Mouse (Mus musculus): Measurements from ENCODE around the gene Isl1. TPM values are rescaled to one million over a fixed set of nuclear protein-coding genes. Genes with fewer than 3 reads are reported as not detected.

The Isl1 gene
- polyA plus RNA-seq, 1 experiment from 2014 or later = 1.6 TPM

DNA sequence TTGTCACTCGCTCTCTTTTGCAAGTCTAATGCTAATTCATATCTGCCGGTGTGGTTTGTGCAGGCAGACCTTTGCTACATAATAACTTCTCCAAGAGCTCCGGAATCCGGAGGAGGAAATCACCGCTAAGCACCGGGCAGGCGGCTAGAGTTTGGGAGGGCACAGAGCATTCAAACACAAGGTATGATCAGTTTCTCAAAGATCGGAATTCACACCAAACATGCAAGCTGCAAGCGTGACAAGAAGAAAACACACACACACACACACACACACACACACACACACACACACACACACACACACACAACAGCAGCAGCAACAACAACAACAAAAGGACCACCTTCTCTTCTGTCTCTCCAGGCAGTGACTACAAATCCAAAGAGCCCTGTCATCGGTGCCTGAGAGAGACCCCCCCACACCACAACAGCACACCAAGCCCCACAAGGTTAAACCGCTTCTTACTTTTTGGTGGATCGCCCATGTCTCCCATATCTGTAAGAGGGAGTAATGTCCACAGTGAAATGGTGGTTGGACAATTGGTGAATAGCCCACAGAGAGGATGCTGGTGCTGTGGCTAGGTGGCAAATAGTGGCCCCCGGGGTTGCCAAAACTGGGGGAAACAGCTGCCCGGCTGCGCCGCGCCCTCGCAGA, 431 bp downstream of the Isl1 start:
- Histone ChIP-seq H3K9ac (0 out of 2 replicates have a peak overlapping the region, but pooled peaks have one; percentile 32), H3K9me3 (ENCODE audit: low read depth, low read length) (no peaks in the 10 kb centered on the region), H3K27me3 (ENCODE audit: insufficient read depth, low read length) (peaks cover 78% of the 10 kb centered on the region), H3K4me2 (peak overlapping the region; percentile 95), H3K27ac (ENCODE audit: low read depth) (no peak overlapping the region), H3K36me3 (ENCODE audit: insufficient read depth) (no peaks in the 10 kb centered on the region), H3K4me3 (ENCODE audit: low read depth, low read length) (peak overlapping the region; percentile 55), H3K4me1 (ENCODE audit: insufficient read depth) (no peaks in the 10 kb centered on the region)
- ATAC-seq (ENCODE audit: insufficient read depth) (peak; percentile 52), DNase-seq (no peak)
- 1% methylated on average over 17 of the region's 18 CpGs for WGBS
- TF ChIP-seq CTCF (IDR thresholded peaks at IDR 0.05; ENCODE audit: low read depth) = no peak

DNA sequence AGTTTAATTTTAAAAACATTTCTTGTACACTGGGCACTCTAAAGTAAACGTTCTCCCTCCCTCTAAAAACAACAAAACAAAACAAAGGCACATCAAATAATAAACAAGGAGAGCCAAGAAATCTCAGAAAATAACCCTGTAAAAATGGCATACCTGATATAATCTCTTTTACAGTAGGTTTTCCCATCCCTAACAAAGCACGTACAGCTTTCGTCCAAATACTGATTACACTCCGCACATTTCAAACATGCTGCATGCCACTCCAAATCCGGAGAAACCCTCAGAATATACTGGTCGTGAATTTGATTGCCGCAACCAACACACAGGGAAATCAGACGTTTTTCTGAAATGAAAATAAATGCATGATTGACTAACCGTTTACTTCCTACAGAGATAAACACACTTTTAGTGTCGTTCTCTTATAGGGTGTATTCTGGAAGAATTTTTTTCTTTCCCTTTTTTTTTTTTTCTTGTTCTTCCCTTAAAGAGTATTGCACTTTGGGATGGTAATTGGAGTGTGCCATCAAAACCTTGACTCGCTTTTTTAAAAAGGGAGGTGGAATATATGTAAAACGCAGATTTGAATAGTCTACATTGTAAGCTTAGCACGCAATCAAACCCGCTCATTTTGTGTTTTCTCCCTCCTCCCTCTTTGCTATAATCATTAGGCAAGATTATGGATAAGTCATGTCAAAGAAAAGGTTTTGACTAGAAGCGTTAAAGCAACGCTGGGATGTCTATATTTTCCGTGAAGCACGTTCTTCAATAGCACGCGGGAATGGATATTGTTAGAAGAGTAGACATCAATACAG, 1.2 kb downstream of the Isl1 start:
- H3K4me3 ChIP-seq (ENCODE audit: low read depth, low read length) = peak overlapping the region; percentile 55
- H3K27me3 ChIP-seq (ENCODE audit: insufficient read depth, low read length) = peaks cover 79% of the 10 kb centered on the region
- ATAC-seq (ENCODE audit: insufficient read depth) (no peak), DNase-seq (no peak)
- no peak overlapping the region for H3K27ac ChIP-seq (ENCODE audit: low read depth)
- no peak for TF ChIP-seq CTCF (IDR thresholded peaks at IDR 0.05; ENCODE audit: low read depth)
- no peaks in the 10 kb centered on the region for H3K9me3 ChIP-seq (ENCODE audit: low read depth, low read length)
- H3K36me3 ChIP-seq (ENCODE audit: insufficient read depth) = no peaks in the 10 kb centered on the region
- H3K9ac ChIP-seq = no peak overlapping the region; the same call in 1 of the 2 replicates
- H3K4me2 ChIP-seq = peak overlapping the region; percentile 95
- 1% methylated on average over 20 of the region's 20 CpGs for WGBS
- H3K4me1 ChIP-seq (ENCODE audit: insufficient read depth) = no peaks in the 10 kb centered on the region

DNA sequence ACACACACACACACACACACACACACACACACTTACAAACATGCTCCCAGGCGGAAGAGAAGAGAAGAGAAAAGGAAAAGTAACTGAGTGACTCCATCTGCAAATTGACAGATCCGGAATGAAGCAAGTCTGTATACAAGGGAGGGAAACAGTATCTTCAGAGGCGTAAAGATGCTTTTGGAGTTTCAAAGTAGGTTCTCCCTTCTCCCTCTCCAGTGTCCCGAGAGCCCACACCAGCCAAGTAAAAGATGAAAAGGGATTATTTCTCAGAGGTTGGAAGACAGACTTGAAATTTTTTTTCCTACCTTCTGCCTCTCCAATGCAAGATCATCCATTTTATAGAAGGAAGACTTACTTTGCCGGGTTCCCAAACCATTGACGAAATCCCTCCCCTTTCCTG, 2.9 kb downstream of the Isl1 start:
- H3K4me1 ChIP-seq (ENCODE audit: insufficient read depth) = no peaks in the 10 kb centered on the region
- ATAC-seq (ENCODE audit: insufficient read depth) = no peak
- no peaks in the 10 kb centered on the region for H3K9me3 ChIP-seq (ENCODE audit: low read depth, low read length)
- DNase-seq = no peak
- no peak overlapping the region for H3K27ac ChIP-seq (ENCODE audit: low read depth)
- no peak overlapping the region for H3K9ac ChIP-seq
- H3K36me3 ChIP-seq (ENCODE audit: insufficient read depth) = no peaks in the 10 kb centered on the region
- WGBS = 30% methylated on average over 6 of the region's 6 CpGs
- no peak overlapping the region for H3K4me2 ChIP-seq
- H3K27me3 ChIP-seq (ENCODE audit: insufficient read depth, low read length) = peaks cover 86% of the 10 kb centered on the region
- no peak for TF ChIP-seq CTCF (IDR thresholded peaks at IDR 0.05; ENCODE audit: low read depth)
- no peak overlapping the region for H3K4me3 ChIP-seq (ENCODE audit: low read depth, low read length)

DNA sequence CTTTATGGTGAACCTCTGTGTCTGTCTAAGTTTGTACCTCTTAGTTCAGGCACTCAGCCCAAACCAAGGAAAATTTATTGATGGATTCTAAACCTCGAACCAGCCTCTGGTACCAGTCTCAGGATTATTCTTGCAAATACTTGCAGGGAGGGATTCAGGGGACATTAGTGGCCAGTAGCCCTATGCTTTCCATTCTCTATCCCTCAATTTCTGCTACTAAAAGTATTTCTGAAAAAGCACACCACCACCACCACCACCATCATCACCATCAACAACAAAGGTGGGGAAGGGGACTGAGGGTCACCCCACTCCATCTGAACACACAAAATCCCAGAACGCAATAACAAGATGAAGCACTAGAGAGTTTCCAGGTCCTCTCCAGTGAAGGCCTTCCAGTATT, 3.8 kb downstream of the Isl1 start:
- H3K4me2 ChIP-seq = no peak overlapping the region
- no peak for DNase-seq
- no peak for ATAC-seq (ENCODE audit: insufficient read depth)
- TF ChIP-seq CTCF (IDR thresholded peaks at IDR 0.05; ENCODE audit: low read depth) = no peak
- H3K9me3 ChIP-seq (ENCODE audit: low read depth, low read length) = no peaks in the 10 kb centered on the region
- no peak overlapping the region for H3K9ac ChIP-seq
- 42% methylated on average over 2 of the region's 2 CpGs for WGBS
- no peaks in the 10 kb centered on the region for H3K36me3 ChIP-seq (ENCODE audit: insufficient read depth)
- no peaks in the 10 kb centered on the region for H3K4me1 ChIP-seq (ENCODE audit: insufficient read depth)
- no peak overlapping the region for H3K27ac ChIP-seq (ENCODE audit: low read depth)
- H3K27me3 ChIP-seq (ENCODE audit: insufficient read depth, low read length) = peaks cover 88% of the 10 kb centered on the region
- H3K4me3 ChIP-seq (ENCODE audit: low read depth, low read length) = no peak overlapping the region

DNA sequence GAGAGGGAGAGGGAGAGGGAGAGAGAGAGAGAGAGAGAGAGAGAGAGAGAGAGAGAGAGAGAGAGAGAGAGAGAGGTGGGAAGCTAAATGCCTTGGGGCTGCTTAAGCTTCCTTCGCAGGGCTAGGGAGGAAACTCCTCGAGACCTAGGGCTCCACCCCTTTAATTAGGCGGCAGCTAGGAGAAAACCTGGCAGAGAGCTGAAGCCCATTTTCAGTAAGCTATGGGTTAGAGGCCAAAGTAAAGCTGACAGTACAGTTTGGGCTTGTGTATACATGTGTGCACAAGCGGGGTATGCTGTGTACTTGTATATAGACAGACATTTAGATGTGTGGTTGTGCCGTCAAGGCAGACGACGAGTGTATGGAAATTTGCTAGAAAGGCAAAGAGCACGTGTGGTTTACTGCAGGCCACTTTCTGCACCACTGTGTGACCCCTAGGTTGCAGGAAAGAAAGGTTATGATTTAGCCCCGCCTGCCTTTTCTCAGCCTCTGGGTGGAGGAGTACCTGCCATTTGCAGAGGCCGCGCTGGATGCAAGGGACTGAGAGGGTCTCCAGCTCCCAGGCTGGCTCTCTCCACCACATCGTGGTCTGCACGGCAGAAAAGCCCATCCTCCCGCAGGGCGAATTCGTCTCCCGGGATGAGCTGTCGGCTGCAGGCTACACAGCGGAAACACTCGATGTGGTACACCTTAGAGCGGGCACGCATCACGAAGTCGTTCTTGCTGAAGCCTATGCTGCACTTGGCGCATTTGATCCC, 4.6 kb downstream of the Isl1 start:
- ATAC-seq (ENCODE audit: insufficient read depth) (no peak), DNase-seq (no peak)
- Histone ChIP-seq H3K36me3 (ENCODE audit: insufficient read depth) (no peaks in the 10 kb centered on the region), H3K9ac (no peak overlapping the region), H3K27ac (ENCODE audit: low read depth) (no peak overlapping the region), H3K4me1 (ENCODE audit: insufficient read depth) (no peaks in the 10 kb centered on the region), H3K27me3 (ENCODE audit: insufficient read depth, low read length) (peaks cover 83% of the 10 kb centered on the region), H3K4me3 (ENCODE audit: low read depth, low read length) (peak overlapping the region; percentile 18; the same call in 1 of the 2 replicates), H3K9me3 (ENCODE audit: low read depth, low read length) (no peaks in the 10 kb centered on the region), H3K4me2 (peak overlapping the region; percentile 48)
- no peak for TF ChIP-seq CTCF (IDR thresholded peaks at IDR 0.05; ENCODE audit: low read depth)
- 7% methylated on average over 25 of the region's 25 CpGs for WGBS

DNA sequence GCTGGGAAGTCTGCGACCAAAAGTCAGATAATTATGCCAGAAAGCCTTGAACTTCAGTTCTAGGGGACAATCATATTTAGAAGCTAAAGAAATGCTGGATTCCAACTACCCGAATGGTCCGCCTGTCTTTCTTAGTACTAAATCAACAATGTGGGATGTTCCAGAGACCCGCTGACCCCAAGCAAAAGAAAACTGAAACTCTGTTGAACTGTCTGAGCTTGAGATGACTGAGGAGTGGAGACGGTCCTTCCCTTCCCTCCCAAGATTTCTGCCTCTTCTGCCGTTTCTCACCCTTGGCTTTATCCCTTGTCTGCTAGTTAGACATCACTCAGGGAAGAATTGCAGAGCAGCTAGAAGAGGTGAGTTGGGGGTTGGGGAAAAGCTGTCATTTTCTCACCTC, 5.7 kb downstream of the Isl1 start:
- no peak for DNase-seq
- H3K4me3 ChIP-seq (ENCODE audit: low read depth, low read length) = no peak overlapping the region
- H3K9me3 ChIP-seq (ENCODE audit: low read depth, low read length) = no peaks in the 10 kb centered on the region
- 27% methylated on average over 6 of the region's 6 CpGs for WGBS
- TF ChIP-seq CTCF (IDR thresholded peaks at IDR 0.05; ENCODE audit: low read depth) = no peak
- H3K4me1 ChIP-seq (ENCODE audit: insufficient read depth) = no peaks in the 10 kb centered on the region
- H3K36me3 ChIP-seq (ENCODE audit: insufficient read depth) = no peaks in the 10 kb centered on the region
- no peak overlapping the region for H3K9ac ChIP-seq
- no peak for ATAC-seq (ENCODE audit: insufficient read depth)
- H3K27me3 ChIP-seq (ENCODE audit: insufficient read depth, low read length) = peaks cover 84% of the 10 kb centered on the region
- H3K27ac ChIP-seq (ENCODE audit: low read depth) = no peak overlapping the region
- H3K4me2 ChIP-seq = no peak overlapping the region

DNA sequence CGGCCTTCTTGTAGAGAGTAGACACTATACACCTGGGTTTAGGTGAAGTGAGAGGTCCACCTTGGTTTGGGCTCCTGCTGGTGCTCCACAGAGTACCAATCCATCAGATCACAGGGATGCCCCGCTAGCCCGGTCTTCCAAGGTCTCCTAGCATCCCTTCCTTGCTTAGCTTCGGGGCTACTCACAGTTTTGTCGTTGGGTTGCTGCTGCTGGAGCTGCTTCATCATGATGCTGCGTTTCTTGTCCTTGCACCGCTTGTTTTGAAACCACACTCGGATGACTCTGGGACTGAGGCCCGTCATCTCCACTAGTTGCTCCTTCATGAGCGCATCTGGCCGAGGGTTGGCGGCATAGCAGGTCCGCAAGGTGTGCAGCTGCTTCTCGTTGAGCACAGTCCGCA, 6.6 kb downstream of the Isl1 start:
- TF ChIP-seq CTCF (IDR thresholded peaks at IDR 0.05; ENCODE audit: low read depth) = no peak
- DNase-seq (no peak), ATAC-seq (ENCODE audit: insufficient read depth) (no peak)
- H3K4me1 ChIP-seq (ENCODE audit: insufficient read depth) = no peaks in the 10 kb centered on the region
- H3K4me3 ChIP-seq (ENCODE audit: low read depth, low read length) = no peak overlapping the region
- H3K9ac ChIP-seq = no peak overlapping the region
- no peak overlapping the region for H3K4me2 ChIP-seq
- WGBS = 47% methylated on average over 15 of the region's 15 CpGs
- no peaks in the 10 kb centered on the region for H3K9me3 ChIP-seq (ENCODE audit: low read depth, low read length)
- no peak overlapping the region for H3K27ac ChIP-seq (ENCODE audit: low read depth)
- peaks cover 80% of the 10 kb centered on the region for H3K27me3 ChIP-seq (ENCODE audit: insufficient read depth, low read length)
- no peaks in the 10 kb centered on the region for H3K36me3 ChIP-seq (ENCODE audit: insufficient read depth)
